Mouse (Mus musculus): Measurements from ENCODE around the gene Med18. TPM values are rescaled to one million over a fixed set of nuclear protein-coding genes. Genes with fewer than 3 reads are reported as not detected.

Med18 gene
- polyA plus RNA-seq (2014; fragmentation: Nextera tagmentation; extraction: Ambion mirVana) = 27.2 and 31.8 TPM in 2 replicates

DNA sequence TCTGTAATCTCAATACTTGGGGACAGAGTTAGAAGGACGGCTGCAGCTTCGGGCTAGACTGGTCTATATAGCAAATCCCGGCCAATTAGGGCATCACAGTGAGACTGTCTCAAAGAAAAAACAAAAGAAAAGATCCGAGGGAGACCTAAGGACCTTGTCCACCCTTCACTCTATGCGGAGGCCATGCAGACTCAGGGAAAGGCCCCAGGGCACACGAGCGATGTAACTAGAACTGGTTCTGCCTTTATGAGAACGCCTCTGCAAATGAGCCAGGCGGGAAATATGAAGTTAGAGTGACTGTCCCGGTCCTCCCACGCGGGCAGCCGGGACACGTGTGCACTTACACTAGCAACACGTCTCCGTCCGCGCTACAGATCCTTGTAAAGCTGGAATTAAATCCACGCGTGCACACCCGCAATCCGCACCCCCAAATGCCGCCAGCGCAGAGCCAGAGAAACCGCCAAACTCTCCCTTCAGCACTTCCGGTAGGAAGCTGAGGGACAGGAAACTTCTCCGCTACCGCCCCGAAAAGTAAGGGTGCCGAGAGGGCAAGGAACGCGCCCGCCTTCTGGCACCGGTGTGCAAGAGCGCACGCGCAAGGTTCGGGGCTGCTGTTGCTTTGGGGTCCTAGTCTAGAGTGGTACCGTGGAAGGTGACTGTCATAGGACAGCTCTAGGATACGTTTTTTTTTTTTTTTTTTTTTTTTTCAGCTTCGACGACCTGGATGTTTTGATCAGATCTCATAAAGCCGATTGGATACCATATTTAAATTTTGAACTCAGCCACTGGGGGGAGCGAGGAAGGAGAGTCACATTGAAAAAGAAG is at the start of gene Med18:
TSS of gene Med18 (minus strand) at position 492 of the 825 bp plus-strand sequence.
- H3K4me1 ChIP-seq (replicated peaks; ENCODE audit: control insufficient read depth, insufficient read depth, low read length) = 0 out of 2 replicates have a peak, but pooled peaks cover 2% of the 10 kb centered on the region
- peak within 1 kb of the TSS; percentile 83 for H3K4me2 ChIP-seq (ENCODE audit: low read depth, low read length, severe bottlenecking)
- H3K36me3 ChIP-seq (ENCODE audit: control insufficient read depth, insufficient read depth, low read length) = peaks cover 4% of the 10 kb centered on the region
- H3K4me3 ChIP-seq (ENCODE audit: low read depth, low read length) = peak within 1 kb of the TSS; percentile 91
- DNase-seq (ENCODE audit: low spot score) (peak; percentile 96), ATAC-seq (replicated peaks; ENCODE audit: low FRiP score) (peak; percentile 93)
- no peaks in the 10 kb centered on the region for H3K9me3 ChIP-seq (ENCODE audit: control insufficient read depth, low read length)
- peak within 1 kb of the TSS; percentile 80 for H3K9ac ChIP-seq (ENCODE audit: low read length)
- H3K27me3 ChIP-seq (ENCODE audit: control insufficient read depth, insufficient read depth, low read length) = no peaks in the 10 kb centered on the region
- 0 out of 2 replicates have a peak within 1 kb of the TSS, but pooled peaks have one; percentile 14 for H3K27ac ChIP-seq (ENCODE audit: low read depth, low read length)
- WGBS = under 1% methylated on average over 44 of the region's 44 CpGs

DNA sequence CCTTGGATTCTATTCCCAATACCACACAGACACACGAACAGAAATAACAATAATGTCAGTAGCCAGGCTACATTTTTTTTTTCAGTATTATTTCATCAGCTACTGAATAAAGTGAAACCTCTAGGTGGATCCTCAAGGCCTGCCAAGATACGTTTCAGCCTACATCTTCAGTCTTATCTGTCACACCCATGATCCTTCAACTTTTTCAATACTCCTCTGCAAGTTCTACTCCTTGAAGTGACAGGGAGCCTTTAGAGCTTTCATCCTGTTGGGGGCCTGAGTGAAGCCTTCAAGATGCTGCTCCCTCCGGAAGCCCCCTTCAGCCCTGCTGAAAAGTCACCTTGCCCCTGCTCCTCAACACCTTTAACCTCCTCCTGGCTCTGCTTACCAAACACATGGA is 48.4 kb upstream of the Med18 start:
- 82% methylated on average over 3 of the region's 3 CpGs for WGBS
- H3K4me2 ChIP-seq (ENCODE audit: low read depth, low read length, severe bottlenecking) = no peak overlapping the region
- no peak overlapping the region for H3K27ac ChIP-seq (ENCODE audit: low read depth, low read length)
- no peaks in the 10 kb centered on the region for H3K27me3 ChIP-seq (ENCODE audit: control insufficient read depth, insufficient read depth, low read length)
- no peaks in the 10 kb centered on the region for H3K9me3 ChIP-seq (ENCODE audit: control insufficient read depth, low read length)
- DNase-seq (ENCODE audit: low spot score) (no peak), ATAC-seq (replicated peaks; ENCODE audit: low FRiP score) (no peak)
- H3K36me3 ChIP-seq (ENCODE audit: control insufficient read depth, insufficient read depth, low read length) = no peaks in the 10 kb centered on the region
- no peak overlapping the region for H3K9ac ChIP-seq (ENCODE audit: low read length)
- peaks cover 2% of the 10 kb centered on the region; the same call in 1 of the 2 replicates for H3K4me1 ChIP-seq (replicated peaks; ENCODE audit: control insufficient read depth, insufficient read depth, low read length)
- no peak overlapping the region for H3K4me3 ChIP-seq (ENCODE audit: low read depth, low read length)

DNA sequence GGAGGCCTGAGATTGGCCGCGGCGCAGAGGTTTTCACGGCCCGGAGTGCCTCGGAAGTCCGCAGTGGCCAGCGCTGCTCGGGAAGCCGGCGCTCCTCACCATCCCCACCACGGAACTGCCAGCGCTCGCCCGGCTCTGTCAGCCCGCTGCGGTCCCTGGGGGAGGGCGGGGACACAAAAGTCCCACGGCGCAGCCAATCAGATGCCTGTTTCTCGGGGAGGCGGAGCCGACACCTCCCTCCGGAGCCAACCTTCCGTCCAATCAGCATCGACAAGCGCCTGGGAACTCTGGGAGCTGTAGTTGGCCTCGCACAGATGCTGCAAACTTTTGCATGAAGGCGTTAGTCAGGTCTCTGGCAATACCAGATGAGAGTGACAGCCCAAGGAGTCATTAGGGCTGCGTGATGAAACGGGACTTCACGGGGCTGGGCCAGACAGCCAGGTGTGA is 46.7 kb upstream of the Med18 start, which contains the start of gene Sesn2:
TSS of gene Sesn2 (minus strand) at position 150 of the 447 bp plus-strand sequence.
- no peaks in the 10 kb centered on the region; the same call in 1 of the 2 replicates for H3K4me1 ChIP-seq (replicated peaks; ENCODE audit: control insufficient read depth, insufficient read depth, low read length)
- WGBS = under 1% methylated on average over 31 of the region's 32 CpGs
- ATAC-seq (replicated peaks; ENCODE audit: low FRiP score) = peak; percentile 90

GRCm38 (mm10) chr4:132509621-132510296 is 46.0 kb upstream of the Med18 start:
- Histone ChIP-seq H3K4me1 (replicated peaks; ENCODE audit: control insufficient read depth, insufficient read depth, low read length) (no peaks in the 10 kb centered on the region; the same call in 1 of the 2 replicates), H3K4me2 (ENCODE audit: low read depth, low read length, severe bottlenecking) (peak overlapping the region; percentile 76), H3K9me3 (ENCODE audit: control insufficient read depth, low read length) (no peaks in the 10 kb centered on the region), H3K36me3 (ENCODE audit: control insufficient read depth, insufficient read depth, low read length) (no peaks in the 10 kb centered on the region), H3K9ac (ENCODE audit: low read length) (peak overlapping the region; percentile 70), H3K27me3 (ENCODE audit: control insufficient read depth, insufficient read depth, low read length) (no peaks in the 10 kb centered on the region), H3K27ac (ENCODE audit: low read depth, low read length) (peak overlapping the region; percentile 62), H3K4me3 (ENCODE audit: low read depth, low read length) (peak overlapping the region; percentile 77)
- under 1% methylated on average over 52 of the region's 52 CpGs for WGBS
- DNase-seq (ENCODE audit: low spot score) = peak; percentile 90
- peak; percentile 82 for ATAC-seq (replicated peaks; ENCODE audit: low FRiP score)

More for the DNA sequence above, 46.7 kb upstream of the Med18 start, which contains the start of gene Sesn2:
- Histone ChIP-seq H3K9me3 (ENCODE audit: control insufficient read depth, low read length) (no peaks in the 10 kb centered on the region), H3K4me3 (ENCODE audit: low read depth, low read length) (peak within 1 kb of the TSS; percentile 77), H3K9ac (ENCODE audit: low read length) (peak within 1 kb of the TSS; percentile 70), H3K27me3 (ENCODE audit: control insufficient read depth, insufficient read depth, low read length) (no peaks in the 10 kb centered on the region), H3K27ac (ENCODE audit: low read depth, low read length) (peak within 1 kb of the TSS; percentile 62), H3K4me2 (ENCODE audit: low read depth, low read length, severe bottlenecking) (peak within 1 kb of the TSS; percentile 76), H3K36me3 (ENCODE audit: control insufficient read depth, insufficient read depth, low read length) (no peaks in the 10 kb centered on the region)
- DNase-seq (ENCODE audit: low spot score) = peak; percentile 98

- WGBS = 36% methylated on average over 2 of the region's 2 CpGs
- no peak overlapping the region for H3K4me2 ChIP-seq (ENCODE audit: low read depth, low read length, severe bottlenecking)
- no peak overlapping the region for H3K9ac ChIP-seq (ENCODE audit: low read length)
- no peaks in the 10 kb centered on the region; the same call in 1 of the 2 replicates for H3K4me1 ChIP-seq (replicated peaks; ENCODE audit: control insufficient read depth, insufficient read depth, low read length)
- no peak overlapping the region for H3K27ac ChIP-seq (ENCODE audit: low read depth, low read length)
- H3K9me3 ChIP-seq (ENCODE audit: control insufficient read depth, low read length) = no peaks in the 10 kb centered on the region
- H3K4me3 ChIP-seq (ENCODE audit: low read depth, low read length) = no peak overlapping the region
- no peak for DNase-seq (ENCODE audit: low spot score)
- H3K27me3 ChIP-seq (ENCODE audit: control insufficient read depth, insufficient read depth, low read length) = no peaks in the 10 kb centered on the region
- H3K36me3 ChIP-seq (ENCODE audit: control insufficient read depth, insufficient read depth, low read length) = no peaks in the 10 kb centered on the region
- ATAC-seq (replicated peaks; ENCODE audit: low FRiP score) = no peak
Measured at GRCm38 (mm10) chr4:132507210-132507609, 43.5 kb upstream of the Med18 start.

DNA sequence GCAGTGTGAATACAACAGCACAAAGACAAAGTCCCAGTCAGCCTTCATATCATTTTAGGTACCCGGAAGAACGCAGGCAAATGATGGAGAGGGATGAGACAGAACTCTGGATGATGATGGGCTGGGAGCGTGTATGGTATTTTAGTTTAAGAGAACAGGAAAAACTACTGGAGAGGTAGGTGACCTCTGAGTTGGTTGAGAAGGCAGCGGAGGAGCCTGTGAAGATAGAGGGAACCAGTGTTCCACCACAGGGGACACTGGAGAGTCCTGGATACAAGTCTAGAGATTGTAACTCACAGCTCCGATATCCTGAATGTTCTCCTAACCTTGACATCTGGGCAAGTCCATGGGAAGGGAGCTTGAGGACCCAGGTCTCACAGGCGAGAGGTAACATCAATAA is 42.5 kb upstream of the Med18 start:
- 71% methylated on average over 6 of the region's 6 CpGs for WGBS
- H3K9me3 ChIP-seq (ENCODE audit: control insufficient read depth, low read length) = no peaks in the 10 kb centered on the region

DNA sequence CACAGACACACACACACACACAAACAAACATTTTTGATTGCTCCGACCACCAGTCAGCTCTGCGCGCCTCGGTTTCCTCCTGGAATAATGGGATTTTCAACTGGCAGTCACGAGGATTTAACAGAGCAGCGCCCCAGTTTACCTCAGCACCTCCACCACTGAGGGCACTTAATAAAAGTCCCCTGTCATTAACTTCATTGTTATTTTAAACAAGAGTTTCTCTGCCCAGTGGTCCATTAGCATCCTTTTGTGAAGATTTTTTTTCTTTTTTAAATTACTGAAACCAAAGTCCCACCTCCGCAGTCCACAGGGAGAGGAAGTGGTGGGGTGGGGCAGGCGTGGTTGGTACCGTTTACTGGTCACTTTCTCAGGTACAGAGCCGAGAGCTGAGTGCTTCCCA is 42.1 kb upstream of the Med18 start:
- no peaks in the 10 kb centered on the region for H3K36me3 ChIP-seq (ENCODE audit: control insufficient read depth, insufficient read depth, low read length)
- WGBS = 30% methylated on average over 10 of the region's 10 CpGs
- H3K4me2 ChIP-seq (ENCODE audit: low read depth, low read length, severe bottlenecking) = no peak overlapping the region
- H3K4me3 ChIP-seq (ENCODE audit: low read depth, low read length) = no peak overlapping the region
- no peak for DNase-seq (ENCODE audit: low spot score)
- no peaks in the 10 kb centered on the region; the same call in 1 of the 2 replicates for H3K4me1 ChIP-seq (replicated peaks; ENCODE audit: control insufficient read depth, insufficient read depth, low read length)
- no peak overlapping the region for H3K9ac ChIP-seq (ENCODE audit: low read length)
- no peak for ATAC-seq (replicated peaks; ENCODE audit: low FRiP score)
- no peaks in the 10 kb centered on the region for H3K9me3 ChIP-seq (ENCODE audit: control insufficient read depth, low read length)
- H3K27ac ChIP-seq (ENCODE audit: low read depth, low read length) = no peak overlapping the region
- H3K27me3 ChIP-seq (ENCODE audit: control insufficient read depth, insufficient read depth, low read length) = no peaks in the 10 kb centered on the region

More for the DNA sequence above, 42.5 kb upstream of the Med18 start:
- Histone ChIP-seq H3K27ac (ENCODE audit: low read depth, low read length) (no peak overlapping the region), H3K27me3 (ENCODE audit: control insufficient read depth, insufficient read depth, low read length) (no peaks in the 10 kb centered on the region), H3K4me2 (ENCODE audit: low read depth, low read length, severe bottlenecking) (no peak overlapping the region), H3K36me3 (ENCODE audit: control insufficient read depth, insufficient read depth, low read length) (no peaks in the 10 kb centered on the region), H3K4me3 (ENCODE audit: low read depth, low read length) (no peak overlapping the region), H3K4me1 (replicated peaks; ENCODE audit: control insufficient read depth, insufficient read depth, low read length) (no peaks in the 10 kb centered on the region; the same call in 1 of the 2 replicates), H3K9ac (ENCODE audit: low read length) (no peak overlapping the region)
- DNase-seq (ENCODE audit: low spot score) = no peak
- no peak for ATAC-seq (replicated peaks; ENCODE audit: low FRiP score)

DNA sequence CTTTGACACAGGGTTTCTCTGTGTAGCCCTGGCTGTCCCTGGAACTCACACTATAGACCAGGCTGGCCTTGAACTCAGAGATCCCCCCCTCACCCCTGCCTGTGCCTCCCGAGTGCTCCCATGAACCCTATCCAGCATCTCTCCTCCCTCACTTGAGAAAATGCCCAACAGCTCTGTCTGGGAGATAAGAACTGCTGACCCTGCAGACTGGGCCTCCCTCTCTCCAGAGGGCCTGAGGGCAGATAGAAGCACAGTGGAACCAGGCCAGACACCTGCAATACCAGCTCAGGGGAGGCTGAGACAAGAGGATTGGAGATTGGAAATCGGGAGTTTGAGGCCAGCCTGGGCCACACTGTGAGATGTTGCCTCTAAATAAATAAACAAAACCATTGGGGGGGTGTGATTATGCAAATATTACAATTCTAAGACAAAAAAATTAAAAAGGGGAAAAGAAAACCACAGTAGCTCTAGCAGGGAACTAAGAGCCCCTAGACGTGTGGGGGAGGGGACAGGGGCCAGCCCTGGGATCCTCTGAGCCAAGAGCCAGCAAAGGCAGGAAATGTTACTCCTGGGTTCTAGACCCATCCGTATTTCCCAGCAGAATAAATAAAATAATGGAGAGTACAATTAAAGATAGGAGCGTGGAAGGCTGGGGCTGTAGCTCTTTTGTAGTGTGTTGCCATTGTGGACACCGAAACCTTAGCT is 41.5 kb upstream of the Med18 start:
- 65% methylated on average over 6 of the region's 6 CpGs for WGBS
- ATAC-seq (replicated peaks; ENCODE audit: low FRiP score) = no peak
- no peak overlapping the region for H3K9ac ChIP-seq (ENCODE audit: low read length)
- no peaks in the 10 kb centered on the region; the same call in 1 of the 2 replicates for H3K4me1 ChIP-seq (replicated peaks; ENCODE audit: control insufficient read depth, insufficient read depth, low read length)
- no peak overlapping the region for H3K27ac ChIP-seq (ENCODE audit: low read depth, low read length)
- H3K9me3 ChIP-seq (ENCODE audit: control insufficient read depth, low read length) = no peaks in the 10 kb centered on the region
- H3K27me3 ChIP-seq (ENCODE audit: control insufficient read depth, insufficient read depth, low read length) = no peaks in the 10 kb centered on the region
- no peaks in the 10 kb centered on the region for H3K36me3 ChIP-seq (ENCODE audit: control insufficient read depth, insufficient read depth, low read length)
- no peak for DNase-seq (ENCODE audit: low spot score)
- H3K4me3 ChIP-seq (ENCODE audit: low read depth, low read length) = no peak overlapping the region
- H3K4me2 ChIP-seq (ENCODE audit: low read depth, low read length, severe bottlenecking) = no peak overlapping the region

All from forebrain, embryonic 11.5 days (tissue).